Mouse (Mus musculus) liver, embryonic 13.5 days (tissue): Measurements from ENCODE around the gene Rbms3. TPM values are rescaled to one million over a fixed set of nuclear protein-coding genes. Genes with fewer than 3 reads are reported as not detected.

Experiments used
- ATAC-seq: fragments of 200-750 bp; cut with Nextera tagmentation; 2 replicates; pipeline ENCODE4 v1.8.0; 2017; ENCODE audit warnings: low read depth, mild to moderate bottlenecking, moderate number of reproducible peaks, moderate library complexity
- DNase-seq: peaks from one replicate; pipeline ENCODE4 v3.0.0; 2022
- H3K27ac ChIP-seq: fragments of 300-500 bp; sonication (generic); 2 replicates; pipeline ENCODE4 v1.5.1; 2015; ENCODE audit warnings: moderate library complexity, mild to moderate bottlenecking, inconsistent platforms
- H3K27me3 ChIP-seq: fragments of 300-500 bp; sonication (generic); 2 replicates; pipeline ENCODE4 v1.6.1; 2015; ENCODE audit warnings: mild to moderate bottlenecking, inconsistent platforms
- H3K36me3 ChIP-seq: fragments of 300-500 bp; sonication (generic); 2 replicates; pipeline ENCODE4 v1.6.1; 2015; ENCODE audit warnings: mild to moderate bottlenecking, inconsistent platforms
- H3K4me1 ChIP-seq: fragments of 300-500 bp; sonication (generic); replicated peaks from 2 replicates; pipeline ENCODE4 v1.6.1; 2015; ENCODE audit warnings: inconsistent platforms
- H3K4me2 ChIP-seq: fragments of 300-500 bp; sonication (generic); 2 replicates; pipeline ENCODE4 v1.6.1; 2015; ENCODE audit warnings: inconsistent platforms, mild to moderate bottlenecking, moderate library complexity
- H3K4me3 ChIP-seq: fragments of 300-500 bp; sonication (generic); replicated peaks from 2 replicates; pipeline ENCODE4 v1.5.1; 2015; ENCODE audit warnings: mild to moderate bottlenecking, inconsistent platforms
- H3K9ac ChIP-seq: fragments of 300-500 bp; sonication (generic); 2 replicates; pipeline ENCODE4 v1.6.1; 2015; ENCODE audit warnings: mild to moderate bottlenecking, inconsistent platforms
- H3K9me3 ChIP-seq: fragments of 300-500 bp; sonication (generic); replicated peaks from 2 replicates; pipeline ENCODE4 v1.6.1; 2016; ENCODE audit warnings: inconsistent platforms
- WGBS: fragments of 180-500 bp; shearing (Covaris S2); methylation state at CpG from one replicate; pipeline ENCODE4 v1.1.7; 2015; ENCODE audit not compliant: insufficient replicate concordance; 5-methylcytosine and 5-hydroxymethylcytosine counted together
- polyA plus RNA-seq: library from polyadenylated mRNA; unstranded; fragments of >200 nt; fragmentation: Nextera tagmentation; extraction: Ambion mirVana; gene quantifications from 2 replicates; pipeline ENCODE4 v1.2.1, GENCODE M21; 2015

Rbms3 gene
- polyA plus RNA-seq, 1 experiment from 2014 or later, result 5.1 TPM

- ATAC-seq, result no peak
- no peaks in the 10 kb centered on the region for H3K27me3 ChIP-seq
- 65% methylated on average over 6 of the region's 6 CpGs for WGBS
Measured at GRCm38 (mm10) chr9:117121572-117121971, 508.1 kb downstream of the Rbms3 start.

GRCm38 (mm10) chr9:117117181-117117729, 512.5 kb downstream of the Rbms3 start:
- Histone ChIP-seq H3K27ac (no peak overlapping the region), H3K9ac (no peak overlapping the region), H3K27me3 (no peaks in the 10 kb centered on the region), H3K36me3 (no peaks in the 10 kb centered on the region), H3K4me2 (no peak overlapping the region), H3K9me3 (no peaks in the 10 kb centered on the region), H3K4me3 (no peak overlapping the region), H3K4me1 (no peaks in the 10 kb centered on the region)
- no peak for ATAC-seq
- 70% methylated on average over 10 of the region's 10 CpGs for WGBS
- DNase-seq, result no peak

More at GRCm38 (mm10) chr9:117121572-117121971, 508.1 kb downstream of the Rbms3 start:
- H3K9ac ChIP-seq, result no peak overlapping the region
- H3K36me3 ChIP-seq, result no peaks in the 10 kb centered on the region
- no peak overlapping the region for H3K27ac ChIP-seq
- H3K4me2 ChIP-seq, result no peak overlapping the region
- no peak for DNase-seq
- H3K9me3 ChIP-seq, result no peaks in the 10 kb centered on the region
- no peak overlapping the region for H3K4me3 ChIP-seq
- H3K4me1 ChIP-seq, result no peaks in the 10 kb centered on the region

- Histone ChIP-seq H3K4me1 (no peaks in the 10 kb centered on the region), H3K9ac (no peak overlapping the region), H3K27me3 (no peaks in the 10 kb centered on the region), H3K9me3 (no peaks in the 10 kb centered on the region), H3K4me3 (no peak overlapping the region), H3K27ac (no peak overlapping the region), H3K36me3 (no peaks in the 10 kb centered on the region), H3K4me2 (no peak overlapping the region)
- no peak for DNase-seq
- ATAC-seq, result no peak
- WGBS, result 59% methylated on average over 2 of the region's 2 CpGs
Measured at GRCm38 (mm10) chr9:117115609-117116008, 514.1 kb downstream of the Rbms3 start.

GRCm38 (mm10) chr9:117113592-117113991, 516.1 kb downstream of the Rbms3 start:
- H3K27me3 ChIP-seq, result no peaks in the 10 kb centered on the region
- H3K4me2 ChIP-seq, result no peak overlapping the region
- no peak overlapping the region for H3K4me3 ChIP-seq
- H3K4me1 ChIP-seq, result no peaks in the 10 kb centered on the region
- H3K9me3 ChIP-seq, result no peaks in the 10 kb centered on the region
- no peaks in the 10 kb centered on the region for H3K36me3 ChIP-seq
- no peak overlapping the region for H3K9ac ChIP-seq
- no peak for DNase-seq
- no peak overlapping the region for H3K27ac ChIP-seq
- whole genome bisulfite sequencing, result 45% methylated on average over 2 of the region's 2 CpGs
- ATAC-seq, result no peak

- Histone ChIP-seq H3K9me3 (no peaks in the 10 kb centered on the region), H3K4me1 (no peaks in the 10 kb centered on the region), H3K9ac (no peak overlapping the region), H3K27ac (no peak overlapping the region), H3K4me2 (no peak overlapping the region), H3K4me3 (no peak overlapping the region), H3K27me3 (no peaks in the 10 kb centered on the region), H3K36me3 (no peaks in the 10 kb centered on the region)
- 79% methylated on average over 4 of the region's 4 CpGs for WGBS
- DNase-seq (no peak), ATAC-seq (no peak)
Measured at GRCm38 (mm10) chr9:117107926-117108325, 521.8 kb downstream of the Rbms3 start.

GRCm38 (mm10) chr9:117102198-117102930, 527.3 kb downstream of the Rbms3 start:
- Histone ChIP-seq H3K9me3 (no peaks in the 10 kb centered on the region), H3K27ac (no peak overlapping the region), H3K4me3 (no peak overlapping the region), H3K27me3 (no peaks in the 10 kb centered on the region), H3K36me3 (no peaks in the 10 kb centered on the region), H3K4me2 (no peak overlapping the region), H3K4me1 (no peaks in the 10 kb centered on the region), H3K9ac (no peak overlapping the region)
- ATAC-seq (no peak), DNase-seq (no peak)
- 68% methylated on average over 19 of the region's 19 CpGs for WGBS

- DNase-seq (no peak), ATAC-seq (no peak)
- Histone ChIP-seq H3K9ac (no peak overlapping the region), H3K4me1 (no peaks in the 10 kb centered on the region), H3K4me3 (no peak overlapping the region), H3K36me3 (no peaks in the 10 kb centered on the region), H3K9me3 (no peaks in the 10 kb centered on the region), H3K4me2 (no peak overlapping the region), H3K27ac (no peak overlapping the region), H3K27me3 (no peaks in the 10 kb centered on the region)
- 75% methylated on average over 5 of the region's 5 CpGs for WGBS
Measured at GRCm38 (mm10) chr9:117100181-117100580, 529.5 kb downstream of the Rbms3 start.

GRCm38 (mm10) chr9:117093551-117093950, 536.2 kb downstream of the Rbms3 start:
- Histone ChIP-seq H3K4me1 (no peaks in the 10 kb centered on the region), H3K4me2 (no peak overlapping the region), H3K27me3 (no peaks in the 10 kb centered on the region), H3K9ac (no peak overlapping the region), H3K27ac (no peak overlapping the region), H3K4me3 (no peak overlapping the region), H3K36me3 (no peaks in the 10 kb centered on the region), H3K9me3 (no peaks in the 10 kb centered on the region)
- 66% methylated on average over 6 of the region's 6 CpGs for WGBS
- DNase-seq (no peak), ATAC-seq (no peak)

GRCm38 (mm10) chr9:117092177-117092555, 537.5 kb downstream of the Rbms3 start:
- ATAC-seq (no peak), DNase-seq (no peak)
- no peaks in the 10 kb centered on the region for H3K27me3 ChIP-seq
- H3K9me3 ChIP-seq, result no peaks in the 10 kb centered on the region
- H3K4me3 ChIP-seq, result no peak overlapping the region
- 72% methylated on average over 8 of the region's 8 CpGs for WGBS
- H3K4me1 ChIP-seq, result no peaks in the 10 kb centered on the region
- no peak overlapping the region for H3K4me2 ChIP-seq
- no peak overlapping the region for H3K9ac ChIP-seq
- H3K36me3 ChIP-seq, result no peaks in the 10 kb centered on the region
- no peak overlapping the region for H3K27ac ChIP-seq

- H3K9me3 ChIP-seq, result no peaks in the 10 kb centered on the region
- H3K36me3 ChIP-seq, result no peaks in the 10 kb centered on the region
- no peaks in the 10 kb centered on the region for H3K4me1 ChIP-seq
- H3K4me2 ChIP-seq, result no peak overlapping the region
- ATAC-seq, result no peak
- H3K27me3 ChIP-seq, result no peaks in the 10 kb centered on the region
- no peak overlapping the region for H3K9ac ChIP-seq
- no peak for DNase-seq
- 69% methylated on average over 9 of the region's 9 CpGs for WGBS
- no peak overlapping the region for H3K27ac ChIP-seq
- H3K4me3 ChIP-seq, result no peak overlapping the region
Measured at GRCm38 (mm10) chr9:117091253-117092176, 538.2 kb downstream of the Rbms3 start.

GRCm38 (mm10) chr9:117089409-117090147, 540.1 kb downstream of the Rbms3 start:
- Histone ChIP-seq H3K27me3 (no peaks in the 10 kb centered on the region), H3K4me2 (no peak overlapping the region), H3K9me3 (no peaks in the 10 kb centered on the region), H3K9ac (no peak overlapping the region), H3K4me3 (no peak overlapping the region), H3K36me3 (no peaks in the 10 kb centered on the region), H3K27ac (no peak overlapping the region), H3K4me1 (no peaks in the 10 kb centered on the region)
- ATAC-seq (no peak), DNase-seq (no peak)
- 76% methylated on average over 12 of the region's 12 CpGs for WGBS
